Mouse (Mus musculus) kidney, embryonic 14.5 days (tissue): Measurements from ENCODE around the gene Pef1. TPM values are rescaled to one million over a fixed set of nuclear protein-coding genes. Genes with fewer than 3 reads are reported as not detected.
A peak's percentile ranks its signal among the peaks of the same experiment; 100 is the strongest.

ENCODE experiments used
- ATAC-seq: fragments of 200-750 bp; cut with Nextera tagmentation; 2 replicates; pipeline ENCODE4 v1.8.0; 2017; ENCODE audit warnings: moderate number of reproducible peaks, mild to moderate bottlenecking, moderate TSS enrichment, moderate library complexity; ENCODE audit not compliant: low FRiP score, low TSS enrichment
- H3K27ac ChIP-seq: fragments of 300-500 bp; sonication (generic); 2 replicates; pipeline ENCODE4 v1.5.1; 2014; ENCODE audit warnings: low read depth, mild to moderate bottlenecking, low read length, moderate library complexity, mixed read lengths
- H3K27me3 ChIP-seq: fragments of 300-500 bp; sonication (generic); 2 replicates; pipeline ENCODE4 v1.6.1; 2014; ENCODE audit warnings: mild to moderate bottlenecking, low read length; ENCODE audit not compliant: control insufficient read depth, insufficient read depth
- H3K36me3 ChIP-seq: fragments of 300-500 bp; sonication (generic); 2 replicates; pipeline ENCODE4 v1.6.1; 2014; ENCODE audit warnings: low read length, mixed read lengths; ENCODE audit not compliant: control insufficient read depth, insufficient read depth
- H3K4me1 ChIP-seq: fragments of 300-500 bp; sonication (generic); 2 replicates; pipeline ENCODE4 v1.6.1; 2014; ENCODE audit warnings: low read length, mixed read lengths; ENCODE audit not compliant: control insufficient read depth, insufficient read depth
- H3K4me2 ChIP-seq: fragments of 300-500 bp; sonication (generic); replicated peaks from 2 replicates; pipeline ENCODE4 v1.6.1; 2014; ENCODE audit warnings: low read depth, mild to moderate bottlenecking, low read length
- H3K4me3 ChIP-seq: fragments of 300-500 bp; sonication (generic); 2 replicates; pipeline ENCODE4 v1.5.1; 2014; ENCODE audit warnings: mild to moderate bottlenecking, low read length
- H3K9ac ChIP-seq: fragments of 300-500 bp; sonication (generic); 2 replicates; pipeline ENCODE4 v1.6.1; 2014; ENCODE audit warnings: low read depth, mild to moderate bottlenecking, low read length, moderate library complexity
- H3K9me3 ChIP-seq: fragments of 300-500 bp; sonication (generic); 2 replicates; pipeline ENCODE4 v1.6.1; 2016; ENCODE audit warnings: low read length; ENCODE audit not compliant: control insufficient read depth
- WGBS: fragments of 180-500 bp; shearing (Covaris S2); extraction: QIAGEN DNeasy Blood & Tissue Kit; methylation state at CpG from one replicate; pipeline ENCODE4 v1.1.7; 2014; 5-methylcytosine and 5-hydroxymethylcytosine counted together
- polyA plus RNA-seq: library from polyadenylated mRNA; unstranded; fragments of >200 nt; fragmentation: Nextera tagmentation; extraction: Ambion mirVana; gene quantifications from 2 replicates; pipeline ENCODE4 v1.2.1, GENCODE M21; 2014

The Pef1 gene
- polyA plus RNA-seq, 1 experiment from 2014 or later = 85.9 TPM

DNA sequence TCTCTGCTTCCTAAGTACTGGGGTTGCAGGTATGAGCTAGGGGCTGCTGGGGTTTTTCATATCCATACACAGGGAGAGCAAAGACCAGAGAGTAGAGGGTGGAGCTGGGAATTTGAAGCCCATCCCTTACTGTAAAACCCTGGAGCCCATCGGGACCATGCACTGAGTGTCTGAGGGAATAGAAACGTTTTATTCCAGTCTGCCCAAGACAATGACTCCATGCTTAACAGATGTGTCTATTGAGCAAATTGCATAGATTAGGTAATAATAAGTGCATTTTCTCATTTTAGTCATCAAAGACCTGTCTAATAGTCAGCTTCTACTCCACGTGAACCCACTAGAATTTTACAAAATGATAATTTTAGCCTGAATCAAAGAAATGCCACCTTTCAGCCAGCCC is 31.8 kb upstream of the Pef1 start:
- Histone ChIP-seq H3K9ac (no peak overlapping the region), H3K27ac (no peak overlapping the region), H3K9me3 (no peaks in the 10 kb centered on the region), H3K4me1 (no peaks in the 10 kb centered on the region), H3K27me3 (peaks cover under 1% of the 10 kb centered on the region), H3K4me2 (no peak overlapping the region), H3K4me3 (no peak overlapping the region), H3K36me3 (no peaks in the 10 kb centered on the region; the same call in 1 of the 2 replicates)
- WGBS = 71% methylated on average over 3 of the region's 3 CpGs
- no peak for ATAC-seq

- Histone ChIP-seq H3K9ac (no peak overlapping the region), H3K4me1 (no peaks in the 10 kb centered on the region), H3K36me3 (no peaks in the 10 kb centered on the region; the same call in 1 of the 2 replicates), H3K27ac (no peak overlapping the region), H3K4me3 (no peak overlapping the region), H3K27me3 (peaks cover 4% of the 10 kb centered on the region), H3K4me2 (no peak overlapping the region), H3K9me3 (no peaks in the 10 kb centered on the region)
- 89% methylated on average over 2 of the region's 2 CpGs for WGBS
- ATAC-seq = no peak
Observed at GRCm38 (mm10) chr4:130071758-130072157, 30.6 kb upstream of the Pef1 start.

DNA sequence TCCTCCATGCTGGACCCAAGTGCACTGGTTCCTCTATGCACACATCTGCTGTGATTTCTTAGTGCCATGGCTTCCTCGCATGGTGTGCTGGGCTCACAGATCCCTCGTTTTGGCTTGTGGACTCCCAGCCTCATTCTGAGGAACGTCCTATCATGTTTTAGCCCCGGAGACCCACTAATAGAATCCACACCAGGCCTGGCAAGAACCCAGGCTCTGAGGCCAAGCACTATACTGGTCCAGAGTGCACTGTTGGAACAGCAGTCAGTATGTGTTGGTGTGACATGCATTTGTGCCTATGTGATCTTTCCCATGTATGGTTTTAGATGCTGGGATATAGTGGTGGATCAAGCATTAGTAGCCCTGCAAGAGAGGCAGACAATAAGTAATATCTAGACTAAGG is 29.0 kb upstream of the Pef1 start:
- H3K4me3 ChIP-seq = no peak overlapping the region
- 81% methylated on average over 4 of the region's 4 CpGs for WGBS
- no peak for ATAC-seq

DNA sequence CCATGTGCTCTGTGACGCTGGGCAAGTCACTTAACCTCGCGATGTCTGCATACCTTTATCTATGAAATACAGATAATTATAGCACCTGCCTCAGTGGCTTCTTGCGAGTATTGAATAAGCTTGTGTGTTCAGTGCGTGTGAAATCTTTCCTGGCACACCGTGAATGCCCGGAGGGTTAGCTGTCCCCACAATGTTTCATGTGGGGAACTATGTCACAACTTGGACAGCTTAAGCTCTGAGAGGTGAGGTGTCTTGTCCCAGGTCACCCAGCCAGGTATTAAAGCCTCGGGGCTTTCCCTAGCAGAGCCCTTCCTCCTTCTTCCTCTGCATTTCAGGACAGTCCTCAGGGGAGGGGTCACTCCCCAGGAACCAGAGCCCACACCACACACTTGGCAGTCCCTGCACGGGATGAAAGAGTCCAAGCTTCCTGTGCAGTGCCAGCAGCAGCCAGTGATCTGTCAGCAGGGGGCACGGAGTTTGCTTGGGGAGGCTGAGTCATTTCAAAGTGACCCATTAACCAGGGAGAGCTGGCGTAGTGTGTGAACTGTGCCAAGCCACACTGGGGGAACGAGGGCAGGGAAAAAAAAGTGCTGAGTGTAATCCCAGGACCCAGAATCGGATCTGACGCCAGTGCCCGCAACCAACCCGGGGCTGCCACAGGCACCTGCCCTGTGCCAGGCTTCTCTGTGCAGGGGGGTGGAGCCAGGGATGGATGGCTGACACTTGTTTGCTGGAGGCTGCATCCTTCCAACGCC is 27.4 kb upstream of the Pef1 start:
- Histone ChIP-seq H3K27ac (no peak overlapping the region), H3K36me3 (no peaks in the 10 kb centered on the region; the same call in 1 of the 2 replicates), H3K4me1 (no peaks in the 10 kb centered on the region), H3K9ac (no peak overlapping the region), H3K4me3 (no peak overlapping the region), H3K9me3 (no peaks in the 10 kb centered on the region), H3K27me3 (peaks cover 7% of the 10 kb centered on the region), H3K4me2 (no peak overlapping the region)
- ATAC-seq = 0 out of 2 replicates have a peak, but pooled peaks have one; percentile 18
- WGBS = 63% methylated on average over 17 of the region's 17 CpGs

More for the DNA sequence above, 29.0 kb upstream of the Pef1 start:
- no peak overlapping the region for H3K27ac ChIP-seq
- H3K27me3 ChIP-seq = peaks cover 7% of the 10 kb centered on the region
- H3K9me3 ChIP-seq = no peaks in the 10 kb centered on the region
- H3K4me1 ChIP-seq = no peaks in the 10 kb centered on the region
- no peaks in the 10 kb centered on the region; the same call in 1 of the 2 replicates for H3K36me3 ChIP-seq
- H3K4me2 ChIP-seq = no peak overlapping the region
- H3K9ac ChIP-seq = no peak overlapping the region

- Histone ChIP-seq H3K4me3 (no peak overlapping the region), H3K9me3 (no peaks in the 10 kb centered on the region), H3K36me3 (no peaks in the 10 kb centered on the region; the same call in 1 of the 2 replicates), H3K9ac (no peak overlapping the region), H3K4me1 (no peaks in the 10 kb centered on the region), H3K27ac (no peak overlapping the region), H3K27me3 (peaks cover 7% of the 10 kb centered on the region), H3K4me2 (no peak overlapping the region)
- 61% methylated on average over 8 of the region's 8 CpGs for WGBS
- ATAC-seq = no peak
Observed at GRCm38 (mm10) chr4:130076856-130077255, 25.5 kb upstream of the Pef1 start.

DNA sequence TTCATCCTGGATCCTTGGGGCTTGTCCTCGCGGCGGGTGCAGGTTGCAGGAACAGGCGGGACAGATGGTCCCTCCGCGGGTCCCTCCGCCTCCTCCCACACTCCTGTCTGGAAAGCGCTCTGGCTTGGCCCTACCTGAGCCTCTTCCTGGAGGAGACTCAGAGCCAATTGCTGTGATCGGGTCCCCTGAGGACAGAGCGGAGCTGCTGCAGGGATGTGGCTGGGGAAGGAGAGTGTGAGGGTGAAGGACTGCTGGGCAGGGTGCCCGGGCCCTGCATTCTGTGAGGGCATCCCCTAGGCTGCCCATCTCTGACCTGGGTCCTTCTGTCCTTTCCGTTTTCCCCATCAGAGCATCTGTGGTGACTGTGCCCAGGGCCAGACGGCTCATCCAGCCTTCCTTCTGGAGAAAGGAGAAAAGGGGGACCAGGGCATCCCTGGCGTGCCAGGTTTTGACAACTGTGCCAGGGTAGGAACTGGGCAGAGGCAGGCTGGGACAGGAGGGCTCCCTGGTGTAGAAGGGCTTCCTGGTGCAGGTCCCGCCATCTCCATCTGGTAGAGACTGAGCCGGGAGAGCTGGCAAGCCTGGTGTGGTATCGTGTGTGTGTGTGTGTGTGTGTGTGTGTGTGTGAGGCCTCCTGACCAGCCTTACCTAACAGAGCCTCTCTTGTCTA is 23.4 kb upstream of the Pef1 start:
- H3K36me3 ChIP-seq = no peaks in the 10 kb centered on the region
- no peak overlapping the region for H3K4me3 ChIP-seq
- no peak overlapping the region for H3K9ac ChIP-seq
- WGBS = 54% methylated on average over 17 of the region's 17 CpGs
- H3K4me1 ChIP-seq = 0 out of 2 replicates have a peak, but pooled peaks cover under 1% of the 10 kb centered on the region
- no peaks in the 10 kb centered on the region for H3K9me3 ChIP-seq
- no peak for ATAC-seq
- H3K27ac ChIP-seq = no peak overlapping the region
- H3K4me2 ChIP-seq = no peak overlapping the region
- H3K27me3 ChIP-seq = peaks cover 7% of the 10 kb centered on the region

- H3K36me3 ChIP-seq = no peaks in the 10 kb centered on the region
- H3K4me3 ChIP-seq = no peak overlapping the region
- WGBS = 62% methylated on average over 3 of the region's 3 CpGs
- H3K9ac ChIP-seq = no peak overlapping the region
- H3K27ac ChIP-seq = no peak overlapping the region
- peaks cover 6% of the 10 kb centered on the region; the same call in 1 of the 2 replicates for H3K4me1 ChIP-seq
- H3K4me2 ChIP-seq = no peak overlapping the region
- no peak for ATAC-seq
- H3K27me3 ChIP-seq = peaks cover 7% of the 10 kb centered on the region
- no peaks in the 10 kb centered on the region for H3K9me3 ChIP-seq
Observed at GRCm38 (mm10) chr4:130079521-130079920, 22.8 kb upstream of the Pef1 start.

DNA sequence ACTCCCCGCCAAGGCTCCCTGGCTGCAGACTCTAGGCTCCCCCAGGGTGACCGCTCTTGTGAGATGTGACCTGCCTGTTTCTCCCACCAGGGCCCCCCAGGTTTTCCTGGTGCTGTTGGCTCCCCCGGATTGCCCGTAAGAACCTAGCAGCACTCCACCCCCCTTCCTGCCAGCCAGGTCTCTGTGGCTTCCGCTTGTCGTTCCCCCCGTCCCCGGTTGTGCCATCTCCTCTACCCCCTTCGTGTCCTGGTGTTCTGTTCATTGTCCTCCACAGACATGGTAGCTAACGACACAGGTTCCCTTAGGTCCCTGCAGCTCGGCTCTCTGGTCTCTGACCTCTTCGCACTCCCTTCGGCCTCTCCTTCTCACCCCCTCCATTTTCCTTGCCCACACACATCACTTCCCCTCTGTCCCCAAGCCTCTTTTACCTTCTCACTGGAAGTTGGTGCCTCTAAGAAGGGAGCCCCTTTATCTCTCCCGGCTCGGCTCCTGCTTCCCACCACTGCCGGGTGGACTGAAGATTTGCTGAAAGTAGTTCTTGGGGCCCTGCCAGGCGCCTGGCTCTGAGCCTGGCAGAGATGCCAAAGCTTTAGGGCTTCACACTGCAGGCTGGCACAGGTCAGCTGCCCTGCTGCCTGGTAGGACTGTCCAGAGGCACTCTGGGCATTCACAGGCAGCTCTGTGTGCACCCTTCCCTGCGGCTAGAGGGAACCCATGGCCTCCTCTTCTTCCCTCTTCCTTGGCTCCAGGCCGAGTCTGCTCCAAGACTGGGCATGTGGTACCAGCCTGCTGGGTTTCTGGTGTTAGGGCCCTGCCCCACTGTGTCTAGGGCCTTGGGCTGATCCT is 20.8 kb upstream of the Pef1 start:
- Histone ChIP-seq H3K36me3 (no peaks in the 10 kb centered on the region), H3K9ac (no peak overlapping the region), H3K4me3 (no peak overlapping the region), H3K4me1 (peaks cover 8% of the 10 kb centered on the region; the same call in 1 of the 2 replicates), H3K27ac (no peak overlapping the region), H3K4me2 (no peak overlapping the region), H3K27me3 (peaks cover 3% of the 10 kb centered on the region; the same call in 1 of the 2 replicates), H3K9me3 (no peaks in the 10 kb centered on the region)
- ATAC-seq = no peak
- 76% methylated on average over 19 of the region's 19 CpGs for WGBS
